Mouse (Mus musculus): ENCODE measurements at regions not wholly inside any gene's neighbourhood (a gene's known extent, or its start where the extent isn't known, plus 50 kb on each side); places are given as distances from the start of the nearest gene placed in this dataset.

GRCm38 (mm10) chr4:81897451-81897850 is 454.8 kb upstream of the Mpdz start:
- no peak for DNase-seq (ENCODE audit: low spot score in 2 of 2)

- no peak for DNase-seq (ENCODE audit: low spot score in 2 of 2)
Observed at GRCm38 (mm10) chr4:81868941-81869340, 426.3 kb upstream of the Mpdz start.

- DNase-seq (ENCODE audit: low spot score in 2 of 2), result no peak
Observed at GRCm38 (mm10) chr4:81841642-81842494, 399.3 kb upstream of the Mpdz start.

- no peak for DNase-seq (ENCODE audit: low spot score in 2 of 2)
Observed at GRCm38 (mm10) chr4:81829972-81830371, 387.4 kb upstream of the Mpdz start.

- DNase-seq (ENCODE audit: low spot score in 2 of 2), result no peak
Observed at GRCm38 (mm10) chr4:81827453-81827852, 384.8 kb upstream of the Mpdz start.

- no peak for DNase-seq (ENCODE audit: low spot score in 2 of 2)
Observed at GRCm38 (mm10) chr4:81825966-81826365, 383.4 kb upstream of the Mpdz start.

- no peak for DNase-seq (ENCODE audit: low spot score in 2 of 2)
Observed at GRCm38 (mm10) chr4:81823566-81823965, 381.0 kb upstream of the Mpdz start.

- no peak for DNase-seq (ENCODE audit: low spot score in 2 of 2)
Observed at GRCm38 (mm10) chr4:81789274-81789673, 346.7 kb upstream of the Mpdz start.

GRCm38 (mm10) chr4:81788636-81789035 is 346.0 kb upstream of the Mpdz start:
- no peak for DNase-seq (ENCODE audit: low spot score in 2 of 2)

GRCm38 (mm10) chr4:81781971-81782370 is 339.4 kb upstream of the Mpdz start:
- DNase-seq (ENCODE audit: low spot score in 2 of 2), result no peak

- no peak for DNase-seq (ENCODE audit: low spot score in 2 of 2)
Observed at GRCm38 (mm10) chr4:81766705-81767104, 324.1 kb upstream of the Mpdz start.

- DNase-seq (ENCODE audit: low spot score in 2 of 2), result no peak
Observed at GRCm38 (mm10) chr4:81764026-81764867, 321.6 kb upstream of the Mpdz start.

GRCm38 (mm10) chr4:81763311-81764025 is 320.9 kb upstream of the Mpdz start:
- no peak for DNase-seq (ENCODE audit: low spot score in 2 of 2)

- no peak for DNase-seq (ENCODE audit: low spot score in 2 of 2)
Observed at GRCm38 (mm10) chr4:81762592-81763229, 320.1 kb upstream of the Mpdz start.

- DNase-seq (ENCODE audit: low spot score in 2 of 2), result no peak
Observed at GRCm38 (mm10) chr4:81757905-81758304, 315.3 kb upstream of the Mpdz start.

GRCm38 (mm10) chr4:81744629-81745509 is 302.3 kb upstream of the Mpdz start:
- DNase-seq (ENCODE audit: low spot score in 2 of 2), result no peak

- DNase-seq (ENCODE audit: low spot score in 2 of 2), result no peak
Observed at GRCm38 (mm10) chr4:81743978-81744628, 301.5 kb upstream of the Mpdz start.

GRCm38 (mm10) chr4:81742536-81743459 is 300.2 kb upstream of the Mpdz start:
- no peak for DNase-seq (ENCODE audit: low spot score in 2 of 2)
